Mouse (Mus musculus) testis, adult 10 weeks (tissue): Measurements from ENCODE around the gene Arpin. TPM values are rescaled to one million over a fixed set of nuclear protein-coding genes. Genes with fewer than 3 reads are reported as not detected.

Source experiments
- polyA plus RNA-seq: library from polyadenylated mRNA; stranded (reverse); fragments of 350-450 nt; fragmentation: Illumina TruSeq; extraction: RNeasy Lipid Tissue Mini Kit (QIAGEN cat#74804); gene quantifications from one replicate; pipeline ENCODE4 v1.2.3, GENCODE M21; 2014; ENCODE audit warnings: low read depth, low replicate concordance

Arpin gene
- 0.80 TPM for polyA plus RNA-seq

GRCm38 (mm10) chr7:79934862-79935510 is at the start of gene Arpin:
Gene Arpin, minus strand, starts transcription at chr7:79935359.

DNA sequence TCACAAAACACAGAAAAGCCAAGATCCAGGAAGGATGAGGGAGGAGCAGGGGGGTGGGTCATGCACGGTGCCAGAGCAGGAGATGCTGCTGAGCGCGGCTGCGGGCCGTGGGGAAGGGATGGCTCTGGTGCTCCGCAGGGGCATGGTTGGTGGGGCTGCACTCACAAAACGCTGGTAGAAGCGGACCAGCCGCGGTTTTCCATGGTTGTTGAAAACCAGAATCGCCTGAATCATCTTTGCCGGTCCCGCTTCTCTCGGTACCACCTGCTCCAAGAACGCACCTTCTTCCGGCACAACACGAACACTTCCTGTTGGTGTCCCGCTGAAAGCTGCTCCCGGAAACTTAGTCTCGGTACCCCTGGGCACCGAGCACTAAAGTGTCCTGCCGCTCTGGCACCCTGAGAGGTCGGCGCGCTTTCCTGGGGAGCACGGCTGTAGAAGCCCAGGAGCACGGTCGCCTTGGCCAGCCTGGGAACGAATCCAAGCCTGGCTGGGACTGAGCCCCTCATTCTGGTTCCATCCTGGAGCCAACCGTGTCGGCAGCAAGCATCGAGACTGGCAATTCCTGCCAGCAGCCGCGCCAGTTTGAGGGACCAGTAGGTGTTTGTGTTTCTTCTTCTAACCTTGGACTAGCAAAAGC is 14.7 kb downstream of the Arpin start, which contains the start of gene Ap3s2:
TSS of gene Ap3s2 (minus strand) at position 306 of the 640 bp plus-strand sequence.

Other genes starting within 250 kb of the Arpin start
- 0.21 TPM for gene Kif7, start 219.6 kb downstream of the Arpin start, polyA plus RNA-seq
- 0.50 TPM for gene Plin1, start 202.5 kb downstream of the Arpin start, polyA plus RNA-seq
- 22.0 TPM for gene Pex11a, start 192.2 kb downstream of the Arpin start, polyA plus RNA-seq
- gene Wdr93, start 192.2 kb downstream of the Arpin start, polyA plus RNA-seq, result 62.7 TPM
- gene Mesp1, start 141.6 kb downstream of the Arpin start, polyA plus RNA-seq, result 0.77 TPM
- gene Mesp2, start 124.6 kb downstream of the Arpin start, polyA plus RNA-seq, result 1.9 TPM
- gene Anpep, start 74.3 kb downstream of the Arpin start, polyA plus RNA-seq, result 0.59 TPM
- 17.2 TPM for gene Ap3s2, start 14.7 kb downstream of the Arpin start, polyA plus RNA-seq
- gene Zfp710, start 89.5 kb upstream of the Arpin start, polyA plus RNA-seq, result 0.24 TPM
- gene Idh2, start 180.0 kb upstream of the Arpin start, polyA plus RNA-seq, result 0.85 TPM